Mouse (Mus musculus) brain, adult 2 months (tissue): Measurements from ENCODE around the gene Gm4869.
"Not testable (repeated sequence)": the region's sequence is repeated elsewhere in the genome, so short reads cannot be mapped to it uniquely, and the experiment has no call there.

Source experiments
- DNase-seq: peaks from one replicate; pipeline ENCODE4 v3.0.0; 2011; ENCODE audit warnings: low read depth, low spot score

The Gm4869 gene

GRCm38 (mm10) chr5:140464943-140465342 is 19.5 kb downstream of the Gm4869 start:
- peak; percentile 27 for DNase-seq

GRCm38 (mm10) chr5:140472336-140472735 is 26.9 kb downstream of the Gm4869 start:
- DNase-seq: no peak

GRCm38 (mm10) chr5:140481458-140481857 is 36.0 kb downstream of the Gm4869 start:
- peak; percentile 35 for DNase-seq

GRCm38 (mm10) chr5:140491142-140491541 is 45.7 kb downstream of the Gm4869 start:
- DNase-seq: no peak

- no peak for DNase-seq
Measured at GRCm38 (mm10) chr5:140492684-140493233, 47.3 kb downstream of the Gm4869 start.

GRCm38 (mm10) chr5:140498176-140498575 is 52.7 kb downstream of the Gm4869 start:
- DNase-seq: no peak

- no peak for DNase-seq
Measured at GRCm38 (mm10) chr5:140500736-140501135, 55.3 kb downstream of the Gm4869 start.

GRCm38 (mm10) chr5:140501982-140502836 is 56.8 kb downstream of the Gm4869 start:
- no peak for DNase-seq

- DNase-seq: not testable (repeated sequence)
Measured at GRCm38 (mm10) chr5:140502925-140503324, 57.5 kb downstream of the Gm4869 start.

- peak; percentile 99 for DNase-seq
Measured at GRCm38 (mm10) chr5:140505208-140505780, 59.8 kb downstream of the Gm4869 start, which contains the start of gene Chst12. Gene Chst12, plus strand, starts transcription at chr5:140505550.

- peak; percentile 60 for DNase-seq
Measured at GRCm38 (mm10) chr5:140506096-140506794, 60.8 kb downstream of the Gm4869 start.

- peak; percentile 44 for DNase-seq
Measured at GRCm38 (mm10) chr5:140507466-140508208, 62.2 kb downstream of the Gm4869 start.

- DNase-seq: no peak
Measured at GRCm38 (mm10) chr5:140508686-140509085, 63.2 kb downstream of the Gm4869 start.

- DNase-seq: no peak
Measured at GRCm38 (mm10) chr5:140509204-140509603, 63.8 kb downstream of the Gm4869 start.

- DNase-seq: peak; percentile 77
Measured at GRCm38 (mm10) chr5:140510012-140511000, 64.9 kb downstream of the Gm4869 start.

GRCm38 (mm10) chr5:140513921-140514320 is 68.5 kb downstream of the Gm4869 start:
- DNase-seq: no peak

GRCm38 (mm10) chr5:140514799-140515486 is 69.5 kb downstream of the Gm4869 start:
- DNase-seq: no peak

- DNase-seq: no peak
Measured at GRCm38 (mm10) chr5:140517159-140517920, 71.9 kb downstream of the Gm4869 start.

GRCm38 (mm10) chr5:140517921-140518230 is 72.4 kb downstream of the Gm4869 start:
- no peak for DNase-seq
